Mouse (Mus musculus) limb, embryonic 11.5 days (tissue): Measurements from ENCODE around the gene Ccl28. TPM values are rescaled to one million over a fixed set of nuclear protein-coding genes. Genes with fewer than 3 reads are reported as not detected.
"Not testable (repeated sequence)": the region's sequence is repeated elsewhere in the genome, so short reads cannot be mapped to it uniquely, and the experiment has no call there.

Experiments used
- ATAC-seq: fragments of 200-750 bp; cut with Nextera tagmentation; 2 replicates; pipeline ENCODE4 v1.8.0; 2017; ENCODE audit warnings: low read depth; ENCODE audit not compliant: insufficient number of reproducible peaks, low FRiP score, low TSS enrichment
- DNase-seq: peaks from one replicate; pipeline ENCODE4 v3.0.0-alpha.2; 2015; ENCODE audit warnings: low spot score
- H3K27ac ChIP-seq: fragments of 300-500 bp; sonication (generic); replicated peaks from 2 replicates; pipeline ENCODE4 v1.5.1; 2014; ENCODE audit warnings: low read depth, mild to moderate bottlenecking, low read length
- H3K27me3 ChIP-seq: fragments of 300-500 bp; sonication (generic); 2 replicates; pipeline ENCODE4 v1.6.1; 2014; ENCODE audit warnings: mild to moderate bottlenecking, low read length, mixed read lengths; ENCODE audit not compliant: control insufficient read depth, insufficient read depth
- H3K36me3 ChIP-seq: fragments of 300-500 bp; sonication (generic); 2 replicates; pipeline ENCODE4 v1.6.1; 2014; ENCODE audit warnings: mild to moderate bottlenecking, low read length, moderate library complexity, mixed read lengths; ENCODE audit not compliant: control insufficient read depth, insufficient read depth
- H3K4me1 ChIP-seq: fragments of 300-500 bp; sonication (generic); 2 replicates; pipeline ENCODE4 v1.6.1; 2014; ENCODE audit warnings: low read length, mixed read lengths; ENCODE audit not compliant: control insufficient read depth, insufficient read depth
- H3K4me2 ChIP-seq: fragments of 300-500 bp; sonication (generic); 2 replicates; pipeline ENCODE4 v1.6.1; 2014; ENCODE audit warnings: low read depth, mild to moderate bottlenecking, moderate library complexity; ENCODE audit not compliant: severe bottlenecking
- H3K4me3 ChIP-seq: fragments of 300-500 bp; sonication (generic); 2 replicates; pipeline ENCODE4 v1.5.1; 2014; ENCODE audit warnings: low read depth, low read length
- H3K9ac ChIP-seq: fragments of 300-500 bp; sonication (generic); 2 replicates; pipeline ENCODE4 v1.6.1; 2014; ENCODE audit warnings: mild to moderate bottlenecking, low read length
- H3K9me3 ChIP-seq: fragments of 300-500 bp; sonication (generic); 2 replicates; pipeline ENCODE4 v1.6.1; 2016; ENCODE audit warnings: low read length; ENCODE audit not compliant: control insufficient read depth
- WGBS: fragments of 180-500 bp; shearing (Covaris S2); extraction: QIAGEN DNeasy Blood & Tissue Kit; methylation state at CpG from one replicate; pipeline ENCODE4 v1.1.7; 2014; 5-methylcytosine and 5-hydroxymethylcytosine counted together
- polyA plus RNA-seq: library from polyadenylated mRNA; unstranded; fragments of >200 nt; fragmentation: Nextera tagmentation; extraction: Ambion mirVana; gene quantifications from 2 replicates; pipeline ENCODE4 v1.2.1, GENCODE M21; 2014

Gene Ccl28
- polyA plus RNA-seq, 1 experiment from 2014 or later, result 0.12 TPM

DNA sequence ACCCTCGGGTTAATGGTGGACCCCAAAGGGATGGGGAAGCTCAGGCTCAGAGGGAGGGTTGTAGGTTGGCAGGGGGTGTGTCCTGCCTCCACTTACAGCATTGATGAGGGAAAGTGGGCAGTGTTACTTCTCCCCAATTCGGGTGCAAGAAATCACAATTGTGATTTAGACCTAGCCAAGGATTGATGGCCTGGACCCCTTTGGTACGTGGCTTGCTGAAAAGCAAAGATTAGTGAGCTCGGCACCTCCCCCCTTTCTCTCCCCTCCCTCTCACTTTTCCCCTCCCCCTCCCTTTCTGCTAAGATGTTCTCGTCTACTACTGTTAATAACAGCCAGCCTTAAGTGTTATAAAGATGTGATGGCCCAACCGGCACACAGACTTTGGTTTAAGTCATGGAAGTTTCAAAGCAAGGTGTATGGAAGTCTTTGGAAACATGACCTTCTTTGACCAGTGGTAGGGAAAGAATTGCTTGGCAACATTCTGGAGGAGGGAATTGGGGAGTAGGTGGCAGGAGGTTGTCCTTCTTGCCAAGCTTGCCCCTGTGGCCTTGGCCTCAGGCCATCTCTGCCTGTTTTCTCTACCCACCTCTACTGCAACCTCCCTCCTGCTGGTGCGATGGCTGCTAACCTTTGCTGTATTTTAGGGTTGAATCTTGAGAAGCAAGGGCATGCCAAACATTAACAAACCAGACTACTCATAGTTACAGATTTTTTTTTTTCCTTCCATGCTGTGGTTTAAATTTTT lies 67.4 kb downstream of the Ccl28 start:
- Histone ChIP-seq H3K9ac (peak overlapping the region; percentile 84), H3K27ac (peak overlapping the region; percentile 88), H3K4me3 (peak overlapping the region; percentile 93), H3K27me3 (no peaks in the 10 kb centered on the region), H3K4me1 (no peaks in the 10 kb centered on the region), H3K36me3 (no peaks in the 10 kb centered on the region), H3K4me2 (peak overlapping the region; percentile 76), H3K9me3 (no peaks in the 10 kb centered on the region)
- WGBS, result 3% methylated on average over 7 of the region's 7 CpGs
- DNase-seq (no peak), ATAC-seq (no peak; the same call in 1 of the 2 replicates)

DNA sequence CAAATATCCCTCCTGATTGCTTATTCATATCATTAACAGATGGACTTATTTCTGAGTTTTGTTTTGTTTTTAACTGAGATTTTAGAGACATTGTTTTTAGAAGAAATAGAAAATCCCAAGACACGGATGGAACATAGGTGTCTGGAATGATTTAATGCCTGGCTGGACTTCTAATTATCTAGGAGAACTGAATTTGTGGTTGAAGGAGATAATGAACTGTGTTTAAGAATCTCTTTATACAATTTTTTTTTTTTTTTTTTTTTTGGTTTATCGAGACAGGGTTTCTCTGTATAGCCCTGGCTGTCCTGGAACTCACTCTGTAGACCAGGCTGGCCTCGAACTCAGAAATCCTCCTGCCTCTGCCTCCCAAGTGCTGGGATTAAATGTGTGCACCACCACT lies 68.3 kb downstream of the Ccl28 start:
- H3K36me3 ChIP-seq, H3K27ac ChIP-seq, DNase-seq, H3K4me1 ChIP-seq, ATAC-seq, H3K27me3 ChIP-seq, H3K9me3 ChIP-seq, H3K9ac ChIP-seq: not testable (repeated sequence)
- H3K4me3 ChIP-seq, result peak overlapping the region; percentile 93
- WGBS, result 87% methylated on average over 3 of the region's 3 CpGs
- H3K4me2 ChIP-seq, result peak overlapping the region; percentile 76

DNA sequence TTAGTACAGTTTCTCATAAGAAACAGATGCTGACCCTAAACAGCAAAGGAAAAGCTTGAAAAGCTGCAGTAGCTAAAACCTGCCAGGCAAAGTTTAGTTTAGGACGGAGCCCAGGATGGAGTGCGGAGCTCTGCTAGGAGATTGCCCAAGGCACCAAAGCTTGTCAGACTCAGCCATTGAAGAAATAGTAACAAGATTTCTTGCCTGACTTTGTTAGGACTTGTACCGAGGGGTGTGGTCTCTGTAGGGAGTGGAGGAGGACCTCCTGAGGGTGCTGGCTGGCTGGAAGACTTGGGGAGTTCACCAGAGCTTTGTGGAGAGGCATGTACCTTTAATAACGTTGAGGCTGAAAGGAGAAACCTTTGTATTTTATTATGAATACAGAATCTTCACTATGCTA lies 72.1 kb downstream of the Ccl28 start:
- H3K9me3 ChIP-seq, result no peaks in the 10 kb centered on the region
- no peak overlapping the region for H3K4me2 ChIP-seq
- no peak overlapping the region for H3K9ac ChIP-seq
- no peak for DNase-seq
- no peak overlapping the region for H3K27ac ChIP-seq
- H3K4me3 ChIP-seq, result no peak overlapping the region
- ATAC-seq, result no peak
- H3K27me3 ChIP-seq, result no peaks in the 10 kb centered on the region
- H3K36me3 ChIP-seq, result peaks cover 6% of the 10 kb centered on the region
- whole genome bisulfite sequencing, result 69% methylated on average over 4 of the region's 4 CpGs
- no peaks in the 10 kb centered on the region for H3K4me1 ChIP-seq

DNA sequence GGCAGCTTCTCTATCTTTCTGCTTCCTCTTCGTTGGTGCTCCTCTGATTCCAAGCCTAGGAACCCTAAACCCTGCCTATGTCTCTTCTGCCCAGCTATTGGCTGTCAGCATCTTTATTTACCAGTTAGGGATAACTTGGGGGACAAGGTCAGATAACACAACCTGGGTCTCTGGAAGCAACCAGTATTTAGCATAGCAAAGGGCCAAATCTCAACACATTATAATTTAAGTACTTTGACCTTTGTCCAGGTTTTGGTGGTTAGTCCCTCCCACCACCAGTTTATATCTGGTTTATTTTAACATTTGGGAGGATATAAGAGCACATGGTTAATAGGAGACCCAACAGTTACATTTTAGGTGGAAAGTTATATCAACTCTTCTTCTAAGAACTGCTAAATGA lies 72.9 kb downstream of the Ccl28 start:
- Histone ChIP-seq H3K27me3 (no peaks in the 10 kb centered on the region), H3K27ac (no peak overlapping the region), H3K4me3 (no peak overlapping the region), H3K9me3 (no peaks in the 10 kb centered on the region), H3K4me2 (no peak overlapping the region), H3K4me1 (no peaks in the 10 kb centered on the region), H3K9ac (no peak overlapping the region), H3K36me3 (peaks cover 11% of the 10 kb centered on the region)
- 76% methylated on average over 1 of the region's 1 CpGs for WGBS
- DNase-seq (no peak), ATAC-seq (no peak)

GRCm38 (mm10) chr13:119698436-119698835 lies 74.8 kb downstream of the Ccl28 start:
- Histone ChIP-seq H3K9me3 (no peaks in the 10 kb centered on the region), H3K4me1 (no peaks in the 10 kb centered on the region), H3K36me3 (peaks cover 14% of the 10 kb centered on the region), H3K9ac (no peak overlapping the region), H3K27ac (no peak overlapping the region), H3K4me3 (no peak overlapping the region), H3K4me2 (no peak overlapping the region), H3K27me3 (no peaks in the 10 kb centered on the region)
- ATAC-seq (no peak), DNase-seq (no peak)
- 94% methylated on average over 4 of the region's 4 CpGs for WGBS

Other genes starting within 250 kb of the Ccl28 start
- gene Paip1, start 195.2 kb upstream of the Ccl28 start, polyA plus RNA-seq, result 103 and 110 TPM in 2 replicates
- 89.0 and 92.8 TPM in 2 replicates for gene 4833420G17Rik, start 161.1 kb upstream of the Ccl28 start, polyA plus RNA-seq
- gene Tmem267, start 135.8 kb upstream of the Ccl28 start, polyA plus RNA-seq, result 0.92 and 1.3 TPM in 2 replicates
- gene 3110070M22Rik, start 135.4 kb upstream of the Ccl28 start, polyA plus RNA-seq, result 0.84 and 1.4 TPM in 2 replicates
- 212 and 221 TPM in 2 replicates for gene Hmgcs1, start 66.6 kb downstream of the Ccl28 start, polyA plus RNA-seq
- gene Nim1k, start 132.1 kb downstream of the Ccl28 start, polyA plus RNA-seq, result 1.8 and 2.0 TPM in 2 replicates
- 44.4 and 47.9 TPM in 2 replicates for gene Zfp131, start 167.1 kb downstream of the Ccl28 start, polyA plus RNA-seq
- gene AF067063, start 206.4 kb downstream of the Ccl28 start, polyA plus RNA-seq, result not detected in 2 replicates
- gene D13Ertd608e, start 212.2 kb downstream of the Ccl28 start, polyA plus RNA-seq, result not detected in 2 replicates